Mouse (Mus musculus) hindbrain, embryonic 11.5 days (tissue): ENCODE data around the gene Acss2. TPM values are rescaled to one million over a fixed set of nuclear protein-coding genes. Genes with fewer than 3 reads are reported as not detected.

Experiments
- ATAC-seq: fragments of 200-750 bp; cut with Nextera tagmentation; 2 replicates; pipeline ENCODE4 v1.8.0; 2017; ENCODE audit warnings: mild to moderate bottlenecking, moderate TSS enrichment, moderate library complexity; ENCODE audit not compliant: low FRiP score
- DNase-seq: peaks from one replicate; pipeline ENCODE4 v3.0.0-alpha.2; 2015; ENCODE audit warnings: low spot score
- H3K27ac ChIP-seq: fragments of 300-500 bp; sonication (generic); 2 replicates; pipeline ENCODE4 v1.5.1; 2014; ENCODE audit warnings: mild to moderate bottlenecking, low read depth, low read length
- H3K27me3 ChIP-seq: fragments of 300-500 bp; sonication (generic); 2 replicates; pipeline ENCODE4 v1.6.1; 2014; ENCODE audit warnings: mild to moderate bottlenecking, low read length, moderate library complexity, mixed read lengths; ENCODE audit not compliant: control insufficient read depth, insufficient read depth
- H3K36me3 ChIP-seq: fragments of 300-500 bp; sonication (generic); 2 replicates; pipeline ENCODE4 v1.6.1; 2014; ENCODE audit warnings: mild to moderate bottlenecking, low read length, moderate library complexity, mixed read lengths; ENCODE audit not compliant: control insufficient read depth, insufficient read depth
- H3K4me1 ChIP-seq: fragments of 300-500 bp; sonication (generic); replicated peaks from 2 replicates; pipeline ENCODE4 v1.6.1; 2014; ENCODE audit warnings: low read length, mixed read lengths; ENCODE audit not compliant: control insufficient read depth, insufficient read depth
- H3K4me2 ChIP-seq: fragments of 300-500 bp; sonication (generic); replicated peaks from 2 replicates; pipeline ENCODE4 v1.6.1; 2014; ENCODE audit warnings: mild to moderate bottlenecking, low read depth, low read length
- H3K4me3 ChIP-seq: fragments of 300-500 bp; sonication (generic); 2 replicates; pipeline ENCODE4 v1.5.1; 2014; ENCODE audit warnings: low read depth, low read length
- H3K9ac ChIP-seq: fragments of 300-500 bp; sonication (generic); 2 replicates; pipeline ENCODE4 v1.6.1; 2014; ENCODE audit warnings: low read depth, low read length
- H3K9me3 ChIP-seq: fragments of 300-500 bp; sonication (generic); 2 replicates; pipeline ENCODE4 v1.6.1; 2016; ENCODE audit warnings: low read length; ENCODE audit not compliant: control insufficient read depth
- WGBS: fragments of 180-500 bp; shearing (Covaris S2); extraction: QIAGEN DNeasy Blood & Tissue Kit; methylation state at CpG from one replicate; pipeline ENCODE4 v1.1.7; 2014; 5-methylcytosine and 5-hydroxymethylcytosine counted together
- polyA plus RNA-seq: library from polyadenylated mRNA; unstranded; fragments of >200 nt; fragmentation: Nextera tagmentation; extraction: Ambion mirVana; gene quantifications from 2 replicates; pipeline ENCODE4 v1.2.1, GENCODE M21; 2014

Gene Acss2
- polyA plus RNA-seq, 1 experiment from 2014 or later: 24.1 TPM

- H3K4me1 ChIP-seq: peaks cover 11% of the 10 kb centered on the region
- WGBS: 44% methylated on average over 21 of the region's 21 CpGs
- peaks cover 49% of the 10 kb centered on the region for H3K27me3 ChIP-seq
Measured at GRCm38 (mm10) chr2:155627030-155627738, 109.4 kb downstream of the Acss2 start.

GRCm38 (mm10) chr2:155628112-155628511, 110.4 kb downstream of the Acss2 start:
- Histone ChIP-seq H3K4me2 (no peak overlapping the region), H3K9ac (no peak overlapping the region), H3K36me3 (no peaks in the 10 kb centered on the region), H3K27ac (no peak overlapping the region), H3K27me3 (peaks cover 57% of the 10 kb centered on the region), H3K4me3 (no peak overlapping the region), H3K4me1 (peaks cover 11% of the 10 kb centered on the region), H3K9me3 (no peaks in the 10 kb centered on the region)
- WGBS: 81% methylated on average over 9 of the region's 9 CpGs
- no peak for ATAC-seq
- no peak for DNase-seq

More at GRCm38 (mm10) chr2:155627030-155627738, 109.4 kb downstream of the Acss2 start:
- H3K9ac ChIP-seq: no peak overlapping the region
- H3K36me3 ChIP-seq: no peaks in the 10 kb centered on the region
- H3K4me3 ChIP-seq: no peak overlapping the region
- DNase-seq (peak; percentile 92), ATAC-seq (peak; percentile 28; the same call in 1 of the 2 replicates)
- no peaks in the 10 kb centered on the region for H3K9me3 ChIP-seq
- H3K27ac ChIP-seq: no peak overlapping the region
- H3K4me2 ChIP-seq: no peak overlapping the region

GRCm38 (mm10) chr2:155628519-155628918, 110.8 kb downstream of the Acss2 start:
- no peak for ATAC-seq
- DNase-seq: no peak
- no peak overlapping the region for H3K27ac ChIP-seq
- no peaks in the 10 kb centered on the region for H3K36me3 ChIP-seq
- 69% methylated on average over 13 of the region's 13 CpGs for WGBS
- H3K4me2 ChIP-seq: no peak overlapping the region
- no peak overlapping the region for H3K9ac ChIP-seq
- H3K4me3 ChIP-seq: no peak overlapping the region
- H3K9me3 ChIP-seq: no peaks in the 10 kb centered on the region
- H3K4me1 ChIP-seq: peaks cover 11% of the 10 kb centered on the region
- H3K27me3 ChIP-seq: peaks cover 57% of the 10 kb centered on the region

- peak overlapping the region; percentile 21 for H3K4me3 ChIP-seq
- no peaks in the 10 kb centered on the region for H3K9me3 ChIP-seq
- H3K4me2 ChIP-seq: peak overlapping the region; percentile 47
- H3K27ac ChIP-seq: no peak overlapping the region
- H3K9ac ChIP-seq: peak overlapping the region; percentile 29; the same call in 1 of the 2 replicates
- 1% methylated on average over 35 of the region's 35 CpGs for WGBS
- peaks cover 11% of the 10 kb centered on the region for H3K4me1 ChIP-seq
- DNase-seq (peak; percentile 64), ATAC-seq (no peak)
- no peaks in the 10 kb centered on the region for H3K36me3 ChIP-seq
- H3K27me3 ChIP-seq: peaks cover 57% of the 10 kb centered on the region
Measured at GRCm38 (mm10) chr2:155629231-155629661, 111.5 kb downstream of the Acss2 start.

- DNase-seq: peak; percentile 46
Measured at GRCm38 (mm10) chr2:155630153-155630552, 112.4 kb downstream of the Acss2 start.

GRCm38 (mm10) chr2:155630590-155631416, 113.1 kb downstream of the Acss2 start:
- 14% methylated on average over 43 of the region's 43 CpGs for WGBS
- no peak overlapping the region for H3K4me2 ChIP-seq
- H3K27me3 ChIP-seq: peaks cover 57% of the 10 kb centered on the region
- no peaks in the 10 kb centered on the region for H3K9me3 ChIP-seq
- H3K4me1 ChIP-seq: peaks cover 11% of the 10 kb centered on the region
- no peak overlapping the region for H3K4me3 ChIP-seq
- DNase-seq (peak; percentile 49), ATAC-seq (no peak)
- no peak overlapping the region; the same call in 1 of the 2 replicates for H3K9ac ChIP-seq
- no peak overlapping the region for H3K27ac ChIP-seq
- H3K36me3 ChIP-seq: peaks cover 3% of the 10 kb centered on the region; the same call in 1 of the 2 replicates

More at GRCm38 (mm10) chr2:155630153-155630552, 112.4 kb downstream of the Acss2 start:
- no peak overlapping the region for H3K27ac ChIP-seq
- H3K27me3 ChIP-seq: peaks cover 57% of the 10 kb centered on the region
- H3K4me2 ChIP-seq: no peak overlapping the region
- no peaks in the 10 kb centered on the region for H3K9me3 ChIP-seq
- ATAC-seq: no peak
- no peak overlapping the region for H3K9ac ChIP-seq
- 15% methylated on average over 20 of the region's 20 CpGs for WGBS
- H3K4me1 ChIP-seq: peaks cover 11% of the 10 kb centered on the region
- peaks cover 3% of the 10 kb centered on the region; the same call in 1 of the 2 replicates for H3K36me3 ChIP-seq
- H3K4me3 ChIP-seq: no peak overlapping the region

- peaks cover 54% of the 10 kb centered on the region for H3K27me3 ChIP-seq
- ATAC-seq (no peak), DNase-seq (peak; percentile 8)
- H3K4me2 ChIP-seq: no peak overlapping the region
- no peak overlapping the region for H3K27ac ChIP-seq
- H3K36me3 ChIP-seq: peaks cover 3% of the 10 kb centered on the region; the same call in 1 of the 2 replicates
- H3K9me3 ChIP-seq: no peaks in the 10 kb centered on the region
- no peak overlapping the region for H3K9ac ChIP-seq
- H3K4me1 ChIP-seq: peaks cover 5% of the 10 kb centered on the region
- 69% methylated on average over 30 of the region's 30 CpGs for WGBS
- no peak overlapping the region for H3K4me3 ChIP-seq
Measured at GRCm38 (mm10) chr2:155632138-155632936, 114.6 kb downstream of the Acss2 start.

- Histone ChIP-seq H3K4me2 (no peak overlapping the region), H3K4me1 (peaks cover 5% of the 10 kb centered on the region), H3K4me3 (no peak overlapping the region), H3K9me3 (no peaks in the 10 kb centered on the region), H3K27me3 (peaks cover 46% of the 10 kb centered on the region), H3K27ac (no peak overlapping the region), H3K36me3 (peaks cover 6% of the 10 kb centered on the region; the same call in 1 of the 2 replicates), H3K9ac (no peak overlapping the region)
- ATAC-seq: no peak
- DNase-seq: no peak
- WGBS: 64% methylated on average over 18 of the region's 19 CpGs
Measured at GRCm38 (mm10) chr2:155633121-155633520, 115.4 kb downstream of the Acss2 start.
